Mouse (Mus musculus) skeletal muscle tissue, adult 2 months (tissue): ENCODE measurements at regions not wholly inside any gene's neighbourhood (a gene's known extent, or its start where the extent isn't known, plus 50 kb on each side); places are given as distances from the start of the nearest gene placed in this dataset.

Experiments used
- DNase-seq: peaks from one replicate; pipeline ENCODE4 v3.0.0-alpha.2; 2012; ENCODE audit warnings: low read depth, low spot score

- DNase-seq, result no peak
These were observed 272.9 kb downstream of the Ptpru start for GRCm38 (mm10) chr4:131565203-131565602.

GRCm38 (mm10) chr4:131567241-131567640 lies 270.8 kb downstream of the Ptpru start:
- no peak for DNase-seq

GRCm38 (mm10) chr4:131569156-131569555 lies 268.9 kb downstream of the Ptpru start:
- no peak for DNase-seq

GRCm38 (mm10) chr4:131577571-131577970 lies 260.5 kb downstream of the Ptpru start:
- no peak for DNase-seq

- no peak for DNase-seq
These were observed 252.1 kb downstream of the Ptpru start for GRCm38 (mm10) chr4:131585946-131586345.

GRCm38 (mm10) chr4:131587536-131587935 lies 250.6 kb downstream of the Ptpru start:
- DNase-seq, result no peak

GRCm38 (mm10) chr4:131590136-131590535 lies 248.0 kb downstream of the Ptpru start:
- DNase-seq, result no peak

- no peak for DNase-seq
These were observed 246.6 kb downstream of the Ptpru start for GRCm38 (mm10) chr4:131591456-131591855.

- no peak for DNase-seq
These were observed 240.1 kb downstream of the Ptpru start for GRCm38 (mm10) chr4:131597996-131598395.

- no peak for DNase-seq
These were observed 223.7 kb downstream of the Ptpru start for GRCm38 (mm10) chr4:131614434-131614833.

GRCm38 (mm10) chr4:131615587-131615986 lies 222.5 kb downstream of the Ptpru start:
- no peak for DNase-seq

GRCm38 (mm10) chr4:131638105-131638504 lies 200.0 kb downstream of the Ptpru start:
- no peak for DNase-seq

- no peak for DNase-seq
These were observed 182.1 kb downstream of the Ptpru start for GRCm38 (mm10) chr4:131656034-131656433.

- DNase-seq, result no peak
These were observed 180.2 kb downstream of the Ptpru start for GRCm38 (mm10) chr4:131657922-131658321.

- no peak for DNase-seq
These were observed 177.2 kb downstream of the Ptpru start for GRCm38 (mm10) chr4:131660931-131661330.

GRCm38 (mm10) chr4:131671784-131672515 lies 166.1 kb downstream of the Ptpru start:
- DNase-seq, result no peak

- no peak for DNase-seq
These were observed 160.1 kb downstream of the Ptpru start for GRCm38 (mm10) chr4:131677966-131678365.

GRCm38 (mm10) chr4:131683176-131683575 lies 154.9 kb downstream of the Ptpru start:
- DNase-seq, result no peak

- DNase-seq, result no peak
These were observed 152.5 kb downstream of the Ptpru start for GRCm38 (mm10) chr4:131685544-131685943.

- DNase-seq, result no peak
These were observed 143.9 kb downstream of the Ptpru start for GRCm38 (mm10) chr4:131694232-131694631.

GRCm38 (mm10) chr4:131695941-131696912 lies 141.9 kb downstream of the Ptpru start:
- DNase-seq, result no peak
